7 mouse cellular contexts compared by ENCODE assay signal in genomic region chr19:41743396-41743795, GRCm38 (mm10). TPM values are rescaled to one million over a fixed set of nuclear protein-coding genes. Genes with fewer than 3 reads are reported as not detected.
DNase-seq lines count a peak whose midpoint lies in the region; ATAC-seq and TF ChIP-seq lines count a peak whose summit lies in the region.

Slit1 (minus strand) TSS chr19:41743665.

- H3K9me3 ChIP-seq in embryonic facial prominence, embryonic 13.5 days, result no peaks in the 10 kb centered on the region
- no peaks in the 10 kb centered on the region for H3K9me3 ChIP-seq in hindbrain, postnatal 0 days (ENCODE audit: low read length)
- H3K9me3 ChIP-seq in liver, embryonic 15.5 days (replicated peaks), result no peaks in the 10 kb centered on the region
- H3K9me3 ChIP-seq in stomach, embryonic 16.5 days (replicated peaks; ENCODE audit: control insufficient read depth, low read length), result no peaks in the 10 kb centered on the region

- no peak for TF ChIP-seq CTCF in hindbrain, postnatal 0 days (IDR thresholded peaks at IDR 0.05; ENCODE audit: low read depth)

- peak within 1 kb of the TSS; percentile 61 for H3K9ac ChIP-seq in embryonic facial prominence, embryonic 13.5 days
- H3K9ac ChIP-seq in hindbrain, postnatal 0 days (replicated peaks; ENCODE audit: low read length), result peak within 1 kb of the TSS; percentile 61
- no peak within 1 kb of the TSS for H3K9ac ChIP-seq in liver, embryonic 15.5 days
- peak within 1 kb of the TSS; percentile 48 for H3K9ac ChIP-seq in stomach, embryonic 16.5 days (ENCODE audit: low read length)

- H3K4me1 ChIP-seq in embryonic facial prominence, embryonic 13.5 days, result peaks cover 19% of the 10 kb centered on the region
- H3K4me1 ChIP-seq in hindbrain, postnatal 0 days (ENCODE audit: insufficient read depth, low read length), result peaks cover 23% of the 10 kb centered on the region
- H3K4me1 ChIP-seq in liver, embryonic 15.5 days (replicated peaks), result peaks cover 10% of the 10 kb centered on the region
- H3K4me1 ChIP-seq in stomach, embryonic 16.5 days (ENCODE audit: control insufficient read depth, insufficient read depth, low read length), result peaks cover 9% of the 10 kb centered on the region; the same call in 1 of the 2 replicates

- no peaks in the 10 kb centered on the region for H3K36me3 ChIP-seq in embryonic facial prominence, embryonic 13.5 days
- no peaks in the 10 kb centered on the region for H3K36me3 ChIP-seq in hindbrain, postnatal 0 days (ENCODE audit: insufficient read depth, low read length)
- no peaks in the 10 kb centered on the region for H3K36me3 ChIP-seq in liver, embryonic 15.5 days (replicated peaks)
- H3K36me3 ChIP-seq in stomach, embryonic 16.5 days (ENCODE audit: control insufficient read depth, insufficient read depth, low read length), result no peaks in the 10 kb centered on the region

- no peak within 1 kb of the TSS for H3K27ac ChIP-seq in embryonic facial prominence, embryonic 13.5 days
- peak within 1 kb of the TSS; percentile 64; the same call in 1 of the 2 replicates for H3K27ac ChIP-seq in hindbrain, postnatal 0 days
- no peak within 1 kb of the TSS for H3K27ac ChIP-seq in liver, embryonic 15.5 days (replicated peaks)
- H3K27ac ChIP-seq in stomach, embryonic 16.5 days (ENCODE audit: low read length), result no peak within 1 kb of the TSS

- DNase-seq in layer of hippocampus, adult 11-12 months (ENCODE audit: low spot score), result peak; percentile 70
- no peak for DNase-seq in layer of hippocampus, adult 9-10 months (ENCODE audit: low spot score)
- peak; percentile 78 for DNase-seq in hindbrain, postnatal 0 days (ENCODE audit: low spot score)
- no peak for DNase-seq in lung, postnatal 36 days

- no peak for ATAC-seq in embryonic facial prominence, embryonic 13.5 days (ENCODE audit: insufficient number of reproducible peaks, insufficient read depth, low FRiP score, low TSS enrichment, low read depth)
- peak; percentile 13; the same call in 1 of the 2 replicates for ATAC-seq in hindbrain, postnatal 0 days
- no peak for ATAC-seq in liver, embryonic 15.5 days (ENCODE audit: insufficient read depth)
- ATAC-seq in stomach, embryonic 16.5 days (ENCODE audit: insufficient read depth, low FRiP score), result 0 out of 2 replicates have a peak, but pooled peaks have one; percentile 15

- H3K4me2 ChIP-seq in embryonic facial prominence, embryonic 13.5 days, result peak within 1 kb of the TSS; percentile 95
- H3K4me2 ChIP-seq in hindbrain, postnatal 0 days (ENCODE audit: low read depth, low read length), result peak within 1 kb of the TSS; percentile 66
- H3K4me2 ChIP-seq in liver, embryonic 15.5 days, result peak within 1 kb of the TSS; percentile 36
- peak within 1 kb of the TSS; percentile 82 for H3K4me2 ChIP-seq in stomach, embryonic 16.5 days (ENCODE audit: low read depth, low read length)

- peak within 1 kb of the TSS; percentile 49 for H3K4me3 ChIP-seq in embryonic facial prominence, embryonic 13.5 days
- peak within 1 kb of the TSS; percentile 62 for H3K4me3 ChIP-seq in hindbrain, postnatal 0 days (ENCODE audit: low read length)
- H3K4me3 ChIP-seq in liver, embryonic 15.5 days (replicated peaks), result no peak within 1 kb of the TSS; the same call in 1 of the 2 replicates
- peak within 1 kb of the TSS; percentile 47 for H3K4me3 ChIP-seq in stomach, embryonic 16.5 days (replicated peaks; ENCODE audit: low read length)

- peaks cover 83% of the 10 kb centered on the region for H3K27me3 ChIP-seq in embryonic facial prominence, embryonic 13.5 days
- H3K27me3 ChIP-seq in hindbrain, postnatal 0 days (ENCODE audit: insufficient read depth, low read length), result peaks cover 9% of the 10 kb centered on the region; the same call in 1 of the 2 replicates
- peaks cover 77% of the 10 kb centered on the region for H3K27me3 ChIP-seq in liver, embryonic 15.5 days
- peaks cover 56% of the 10 kb centered on the region for H3K27me3 ChIP-seq in stomach, embryonic 16.5 days (ENCODE audit: control insufficient read depth, insufficient read depth, low read length)

- WGBS in embryonic facial prominence, embryonic 13.5 days, result under 1% methylated on average over 41 of the region's 44 CpGs
- WGBS in hindbrain, postnatal 0 days, result 0% methylated on average over 31 of the region's 44 CpGs
- under 1% methylated on average over 44 of the region's 44 CpGs for WGBS in liver, embryonic 15.5 days (ENCODE audit: insufficient replicate concordance)
- WGBS in stomach, embryonic 16.5 days, result under 1% methylated on average over 44 of the region's 44 CpGs

RNA-seq across cellular contexts. Expression of gene Slit1, which starts in this region (rescaled TPM):
- 0.30 and 0.58 TPM in 2 replicates for polyA plus RNA-seq in embryonic facial prominence, embryonic 13.5 days (2015; fragmentation: Nextera tagmentation; extraction: Ambion mirVana)
- 69.2 and 78.5 TPM in 2 replicates for total RNA-seq in hindbrain, postnatal 0 days (2014; rRNA removed)
- 10.8 and 13.3 TPM in 2 replicates for polyA plus RNA-seq in hindbrain, postnatal 0 days (2015; fragmentation: Nextera tagmentation; extraction: Ambion mirVana)
- 0.05 TPM in 2 replicates for polyA plus RNA-seq in liver, embryonic 15.5 days (2015; fragmentation: Nextera tagmentation; extraction: Ambion mirVana)
- polyA plus RNA-seq in stomach, embryonic 16.5 days (2015; fragmentation: Nextera tagmentation; extraction: Ambion mirVana), result 0.69 and 0.97 TPM in 2 replicates

Comparison
In these comparisons a context has a peak if more than half of its experiments do, and no peak if none do; other contexts are left out.
1. DNase-seq: peak in layer of hippocampus, adult 11-12 months (single experiment) and hindbrain, postnatal 0 days (single experiment); none in layer of hippocampus, adult 9-10 months (single experiment) and lung, postnatal 36 days (single experiment).
2. Peak in ATAC-seq, H3K4me3 ChIP-seq, H3K9ac ChIP-seq and H3K4me2 ChIP-seq in stomach, embryonic 16.5 days; RNA of the gene not detected or under 1 TPM.
3. H3K4me2 ChIP-seq: peak in every context shown above with its lines; median percentile 95 in embryonic facial prominence, embryonic 13.5 days; 82 in stomach, embryonic 16.5 days; 66 in hindbrain, postnatal 0 days; 36 in liver, embryonic 15.5 days.